Mouse (Mus musculus): Measurements from ENCODE around the gene Dbn1. TPM values are rescaled to one million over a fixed set of nuclear protein-coding genes. Genes with fewer than 3 reads are reported as not detected.

The Dbn1 gene
- 118 and 120 TPM in 2 replicates for polyA plus RNA-seq (2014; fragmentation: Nextera tagmentation; extraction: Ambion mirVana)

DNA sequence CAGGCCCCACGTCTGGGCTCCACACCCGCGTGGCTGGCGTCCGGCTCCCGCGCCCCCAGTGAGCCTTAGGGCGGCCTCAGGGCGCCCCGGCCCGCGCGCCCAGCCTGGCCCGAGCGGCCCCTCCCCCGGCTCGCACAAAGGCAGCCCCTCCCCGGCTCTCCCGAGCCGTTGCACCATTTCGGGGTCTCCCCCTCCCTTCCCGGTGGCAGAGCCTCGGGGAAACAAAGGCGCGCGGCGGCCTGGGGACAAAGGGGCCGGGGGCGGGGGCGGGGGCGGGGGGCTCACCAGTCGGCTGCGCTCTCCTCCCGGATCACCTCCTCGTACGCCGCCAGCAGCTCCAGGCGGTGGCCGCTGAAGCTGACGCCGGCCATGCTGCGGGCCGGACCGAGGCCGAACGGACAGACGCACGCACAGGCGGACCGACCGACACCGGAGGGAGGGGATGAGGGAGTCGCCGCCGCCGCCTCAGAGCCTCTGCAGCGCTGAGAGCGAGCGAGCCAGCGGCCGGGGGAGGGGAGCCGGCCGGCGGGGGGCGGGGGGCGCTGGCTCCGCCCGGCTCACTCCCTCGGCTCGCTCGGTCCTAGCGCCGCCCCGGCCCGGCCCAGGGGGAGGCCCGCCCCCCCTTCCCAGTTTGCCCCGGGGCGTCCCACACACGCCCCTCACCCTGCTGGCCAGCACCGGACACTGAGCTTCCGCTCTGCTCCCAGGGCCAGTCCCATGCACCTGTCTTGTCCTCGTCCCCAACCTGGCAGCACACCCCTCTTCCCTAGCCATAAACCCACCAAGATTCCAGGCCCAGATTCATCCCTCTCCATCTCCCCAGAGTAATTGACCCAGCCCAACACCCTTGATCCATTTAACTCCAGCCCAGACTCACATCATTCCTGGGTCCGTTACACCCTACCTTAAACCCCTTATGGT, at the start of gene Dbn1:
TSS of gene Dbn1 (minus strand) at position 534 of the 921 bp plus-strand sequence.
- H3K27me3 ChIP-seq (ENCODE audit: control insufficient read depth, insufficient read depth, low read length) = no peaks in the 10 kb centered on the region
- peak within 1 kb of the TSS; percentile 88 for H3K27ac ChIP-seq (ENCODE audit: low read length)
- 2% methylated on average over 52 of the region's 83 CpGs for WGBS
- H3K9ac ChIP-seq (replicated peaks; ENCODE audit: low read depth, low read length) = peak within 1 kb of the TSS; percentile 95
- no peaks in the 10 kb centered on the region for H3K9me3 ChIP-seq (ENCODE audit: control insufficient read depth, low read depth, low read length)
- ATAC-seq (ENCODE audit: insufficient number of reproducible peaks, insufficient read depth, low FRiP score, low read depth) = peak; percentile 82
- H3K4me2 ChIP-seq (replicated peaks; ENCODE audit: low read depth, low read length) = peak within 1 kb of the TSS; percentile 76
- peak within 1 kb of the TSS; percentile 88 for H3K4me3 ChIP-seq (ENCODE audit: low read depth, low read length)
- peaks cover 41% of the 10 kb centered on the region for H3K4me1 ChIP-seq (ENCODE audit: control insufficient read depth, insufficient read depth, low read length)
- H3K36me3 ChIP-seq (ENCODE audit: control insufficient read depth, insufficient read depth, low read length) = 0 out of 2 replicates have a peak, but pooled peaks cover 3% of the 10 kb centered on the region

DNA sequence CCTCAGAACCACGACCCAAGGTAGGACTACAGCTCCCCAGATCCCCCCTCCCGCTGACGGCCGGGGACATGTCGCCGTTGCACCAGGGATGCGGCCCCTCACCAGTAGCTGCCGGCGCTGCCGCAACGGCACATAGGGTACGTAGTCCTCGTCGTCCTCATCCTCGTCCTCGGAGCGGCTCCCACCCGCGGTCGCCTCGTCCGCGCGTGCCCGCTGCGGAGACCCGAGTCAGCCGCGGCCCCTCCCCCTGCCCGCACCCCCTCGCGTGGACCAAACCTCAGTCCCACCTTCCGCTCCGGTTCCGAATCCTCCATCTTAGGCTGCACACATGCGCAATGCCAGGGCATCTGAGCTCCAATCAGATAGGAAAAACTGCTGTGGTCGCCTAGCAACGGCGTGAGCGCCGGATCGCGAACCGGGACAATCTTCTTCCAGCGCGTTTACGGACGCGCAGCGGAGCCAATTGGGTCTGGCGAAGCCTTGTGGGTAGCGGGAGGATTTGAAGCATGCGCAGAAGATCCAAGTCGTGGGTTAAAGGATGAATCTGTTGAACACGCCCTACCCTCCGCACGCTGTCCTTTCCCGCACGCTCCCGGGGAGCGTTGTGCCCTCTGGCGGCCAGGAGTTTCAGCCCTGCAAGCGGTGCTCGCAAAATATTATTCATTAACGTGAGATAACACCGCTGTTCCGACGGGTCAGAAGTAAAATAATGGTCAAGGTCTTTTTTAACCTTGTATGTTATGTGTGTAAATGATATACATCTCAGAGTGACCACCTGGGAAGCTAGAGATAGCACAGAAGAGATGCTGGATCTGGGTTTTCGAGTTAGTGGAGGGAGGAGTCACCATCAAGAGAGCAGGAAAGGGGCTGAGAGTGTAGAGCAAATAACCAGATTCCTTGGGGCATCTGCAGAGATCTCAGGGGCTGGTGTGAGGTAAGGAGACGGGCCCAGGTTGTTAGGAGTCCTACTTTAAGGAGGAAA, 48.6 kb upstream of the Dbn1 start, which contains the start of gene Ddx41:
TSS of gene Ddx41 (minus strand) at position 465 of the 982 bp plus-strand sequence.
- Histone ChIP-seq H3K9ac (replicated peaks; ENCODE audit: low read depth, low read length) (peak within 1 kb of the TSS; percentile 72), H3K4me2 (replicated peaks; ENCODE audit: low read depth, low read length) (peak within 1 kb of the TSS; percentile 67), H3K27ac (ENCODE audit: low read length) (peak within 1 kb of the TSS; percentile 28; the same call in 1 of the 2 replicates), H3K4me1 (ENCODE audit: control insufficient read depth, insufficient read depth, low read length) (peaks cover 11% of the 10 kb centered on the region), H3K9me3 (ENCODE audit: control insufficient read depth, low read depth, low read length) (no peaks in the 10 kb centered on the region), H3K36me3 (ENCODE audit: control insufficient read depth, insufficient read depth, low read length) (peaks cover 65% of the 10 kb centered on the region), H3K27me3 (ENCODE audit: control insufficient read depth, insufficient read depth, low read length) (no peaks in the 10 kb centered on the region), H3K4me3 (ENCODE audit: low read depth, low read length) (peak within 1 kb of the TSS; percentile 84)
- ATAC-seq (ENCODE audit: insufficient number of reproducible peaks, insufficient read depth, low FRiP score, low read depth) = peak; percentile 97
- WGBS = under 1% methylated on average over 70 of the region's 70 CpGs

DNA sequence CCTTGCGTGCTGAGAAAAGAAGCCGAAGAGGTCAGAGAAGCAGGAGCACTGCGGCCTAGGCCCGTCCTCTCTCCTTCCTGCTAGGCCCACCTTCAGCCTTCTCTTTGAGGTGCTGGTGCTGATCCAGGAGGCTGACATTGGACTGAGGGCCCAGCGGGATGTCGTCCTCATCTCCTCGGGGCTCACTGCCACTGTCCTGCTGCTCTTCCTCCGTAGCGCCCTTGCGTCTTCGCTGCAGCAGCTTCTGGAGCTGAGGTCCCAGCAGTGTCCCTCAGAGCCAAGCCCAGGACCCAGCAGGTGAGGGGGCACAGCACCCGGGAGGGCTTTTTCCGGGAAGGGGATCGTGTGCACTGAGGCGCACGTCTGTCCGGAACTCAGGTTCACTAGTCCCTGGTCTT, 47.9 kb upstream of the Dbn1 start:
- peaks cover 63% of the 10 kb centered on the region for H3K36me3 ChIP-seq (ENCODE audit: control insufficient read depth, insufficient read depth, low read length)
- H3K27ac ChIP-seq (ENCODE audit: low read length) = no peak overlapping the region
- 21% methylated on average over 17 of the region's 17 CpGs for WGBS

DNA sequence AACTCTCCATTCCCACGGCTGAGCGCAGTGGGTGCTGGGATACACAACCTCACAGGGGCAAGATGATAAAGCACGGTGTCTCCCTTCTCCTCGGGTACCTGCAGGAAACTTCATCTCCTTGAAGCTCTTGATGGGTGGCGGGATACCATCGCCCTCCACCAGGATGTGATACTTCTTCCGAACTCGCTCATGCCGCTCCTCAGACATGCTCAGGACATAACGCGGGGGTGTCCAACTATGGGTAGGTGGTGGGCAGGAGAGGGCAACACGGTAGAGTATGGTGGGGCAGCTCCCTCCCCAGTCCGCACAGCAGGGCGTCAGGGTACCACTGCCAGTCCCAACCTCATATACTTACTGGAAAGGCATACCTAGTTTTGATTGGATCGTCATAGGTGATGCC, 47.3 kb upstream of the Dbn1 start:
- Histone ChIP-seq H3K27ac (ENCODE audit: low read length) (no peak overlapping the region), H3K4me2 (replicated peaks; ENCODE audit: low read depth, low read length) (peak overlapping the region; percentile 67), H3K27me3 (ENCODE audit: control insufficient read depth, insufficient read depth, low read length) (no peaks in the 10 kb centered on the region), H3K4me3 (ENCODE audit: low read depth, low read length) (peak overlapping the region; percentile 84), H3K4me1 (ENCODE audit: control insufficient read depth, insufficient read depth, low read length) (peaks cover 11% of the 10 kb centered on the region), H3K36me3 (ENCODE audit: control insufficient read depth, insufficient read depth, low read length) (peaks cover 63% of the 10 kb centered on the region), H3K9me3 (ENCODE audit: control insufficient read depth, low read depth, low read length) (no peaks in the 10 kb centered on the region), H3K9ac (replicated peaks; ENCODE audit: low read depth, low read length) (no peak overlapping the region)
- ATAC-seq (ENCODE audit: insufficient number of reproducible peaks, insufficient read depth, low FRiP score, low read depth) = no peak
- WGBS = 94% methylated on average over 15 of the region's 15 CpGs

More for the DNA sequence above, 47.9 kb upstream of the Dbn1 start:
- Histone ChIP-seq H3K27me3 (ENCODE audit: control insufficient read depth, insufficient read depth, low read length) (no peaks in the 10 kb centered on the region), H3K4me3 (ENCODE audit: low read depth, low read length) (peak overlapping the region; percentile 84), H3K4me1 (ENCODE audit: control insufficient read depth, insufficient read depth, low read length) (peaks cover 11% of the 10 kb centered on the region), H3K9me3 (ENCODE audit: control insufficient read depth, low read depth, low read length) (no peaks in the 10 kb centered on the region), H3K4me2 (replicated peaks; ENCODE audit: low read depth, low read length) (peak overlapping the region; percentile 67), H3K9ac (replicated peaks; ENCODE audit: low read depth, low read length) (peak overlapping the region; percentile 72)
- no peak for ATAC-seq (ENCODE audit: insufficient number of reproducible peaks, insufficient read depth, low FRiP score, low read depth)

DNA sequence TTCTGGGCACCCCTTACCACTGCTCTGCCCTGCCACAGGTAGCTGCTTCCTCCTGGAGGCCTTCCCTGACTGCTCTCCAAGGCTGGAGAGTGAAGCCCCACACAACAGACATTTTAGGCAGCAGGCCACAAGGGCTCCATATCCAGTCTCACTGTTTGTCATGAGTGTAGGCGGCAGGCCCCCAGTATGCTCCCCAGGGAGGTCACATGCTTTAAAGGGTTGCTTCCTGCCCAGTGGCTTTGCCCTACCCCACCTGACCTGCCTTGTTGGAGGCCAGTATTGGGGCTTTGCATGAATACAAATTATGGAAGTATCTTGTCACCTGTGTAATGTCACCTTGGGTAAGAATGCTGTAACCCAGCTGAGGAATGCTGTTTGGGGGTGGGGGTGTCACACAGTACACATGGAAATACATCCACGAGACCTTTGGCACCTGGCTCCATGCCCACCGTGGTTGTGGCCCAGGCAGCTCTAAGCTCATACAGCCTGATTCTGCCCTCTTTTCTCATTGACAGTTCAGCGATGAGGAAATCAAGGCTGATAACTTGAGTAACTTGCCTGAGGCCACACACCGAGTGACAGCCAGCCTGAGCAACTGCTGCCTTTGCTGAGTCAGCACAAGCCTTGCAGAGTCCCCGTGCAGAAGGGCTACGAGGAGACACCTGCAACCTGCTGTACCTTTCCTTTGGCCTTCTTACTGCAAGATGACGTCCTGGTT, 41.4 kb upstream of the Dbn1 start, which contains the start of gene Dok3:
TSS of gene Dok3 (minus strand) at position 99 of the 718 bp plus-strand sequence.
- no peak within 1 kb of the TSS for H3K4me3 ChIP-seq (ENCODE audit: low read depth, low read length)
- ATAC-seq (ENCODE audit: insufficient number of reproducible peaks, insufficient read depth, low FRiP score, low read depth) = no peak

DNA sequence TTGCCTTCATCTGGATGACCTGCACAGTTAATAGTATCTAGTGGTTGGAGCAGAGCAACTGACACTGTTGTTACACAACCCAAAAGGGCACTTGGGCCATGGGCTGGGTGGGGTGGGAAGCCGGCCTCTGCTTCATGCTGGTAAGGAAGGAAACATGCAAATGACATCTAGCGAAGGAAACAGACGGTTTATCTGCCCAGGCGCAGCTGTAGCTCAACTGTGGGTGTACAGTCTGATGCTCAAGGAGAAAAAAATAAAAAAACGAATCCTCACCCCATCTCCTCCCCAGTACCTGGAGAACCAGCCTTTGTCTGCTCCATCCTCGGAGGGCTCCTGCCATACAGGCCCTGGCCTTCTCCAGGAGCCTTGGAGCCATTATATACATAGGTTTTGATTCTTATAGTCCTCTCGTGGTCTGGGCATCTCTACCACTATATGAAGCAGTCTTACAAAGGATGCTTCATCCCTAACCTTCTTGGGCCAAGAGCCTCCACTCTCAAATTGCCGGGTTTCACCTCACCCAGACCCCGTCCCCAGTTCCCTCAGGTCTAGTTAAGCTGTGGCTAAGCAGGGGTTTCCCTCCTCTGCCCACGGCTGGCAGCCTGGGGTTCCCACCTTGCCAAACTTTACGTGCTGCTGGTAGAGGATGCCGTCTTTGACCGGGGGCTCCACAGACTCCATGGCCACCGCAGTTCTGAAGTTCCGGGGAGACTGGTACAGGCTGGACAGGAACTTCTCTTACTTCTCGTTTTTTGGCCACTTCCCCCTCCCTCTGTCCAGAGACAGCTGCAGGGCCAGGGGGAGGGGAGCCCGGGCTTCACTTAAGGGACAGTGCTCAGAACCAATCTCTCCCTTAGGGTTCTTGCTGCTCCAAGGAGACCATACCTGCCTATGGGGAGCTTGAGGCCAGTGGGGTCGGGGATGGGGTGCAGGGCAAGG, 40.2 kb upstream of the Dbn1 start:
- H3K9ac ChIP-seq (replicated peaks; ENCODE audit: low read depth, low read length) = no peak overlapping the region
- H3K4me2 ChIP-seq (replicated peaks; ENCODE audit: low read depth, low read length) = no peak overlapping the region
- peaks cover 38% of the 10 kb centered on the region for H3K36me3 ChIP-seq (ENCODE audit: control insufficient read depth, insufficient read depth, low read length)
- no peak for ATAC-seq (ENCODE audit: insufficient number of reproducible peaks, insufficient read depth, low FRiP score, low read depth)
- no peaks in the 10 kb centered on the region for H3K4me1 ChIP-seq (ENCODE audit: control insufficient read depth, insufficient read depth, low read length)
- no peaks in the 10 kb centered on the region for H3K27me3 ChIP-seq (ENCODE audit: control insufficient read depth, insufficient read depth, low read length)
- H3K4me3 ChIP-seq (ENCODE audit: low read depth, low read length) = no peak overlapping the region
- H3K27ac ChIP-seq (ENCODE audit: low read length) = no peak overlapping the region
- 75% methylated on average over 18 of the region's 18 CpGs for WGBS
- no peaks in the 10 kb centered on the region for H3K9me3 ChIP-seq (ENCODE audit: control insufficient read depth, low read depth, low read length)

More for the DNA sequence above, 41.4 kb upstream of the Dbn1 start, which contains the start of gene Dok3:
- H3K27me3 ChIP-seq (ENCODE audit: control insufficient read depth, insufficient read depth, low read length) = no peaks in the 10 kb centered on the region
- H3K36me3 ChIP-seq (ENCODE audit: control insufficient read depth, insufficient read depth, low read length) = peaks cover 49% of the 10 kb centered on the region
- no peak within 1 kb of the TSS for H3K4me2 ChIP-seq (replicated peaks; ENCODE audit: low read depth, low read length)
- WGBS = 77% methylated on average over 8 of the region's 8 CpGs
- H3K9me3 ChIP-seq (ENCODE audit: control insufficient read depth, low read depth, low read length) = no peaks in the 10 kb centered on the region
- no peak within 1 kb of the TSS for H3K27ac ChIP-seq (ENCODE audit: low read length)
- no peak within 1 kb of the TSS for H3K9ac ChIP-seq (replicated peaks; ENCODE audit: low read depth, low read length)
- no peaks in the 10 kb centered on the region for H3K4me1 ChIP-seq (ENCODE audit: control insufficient read depth, insufficient read depth, low read length)

DNA sequence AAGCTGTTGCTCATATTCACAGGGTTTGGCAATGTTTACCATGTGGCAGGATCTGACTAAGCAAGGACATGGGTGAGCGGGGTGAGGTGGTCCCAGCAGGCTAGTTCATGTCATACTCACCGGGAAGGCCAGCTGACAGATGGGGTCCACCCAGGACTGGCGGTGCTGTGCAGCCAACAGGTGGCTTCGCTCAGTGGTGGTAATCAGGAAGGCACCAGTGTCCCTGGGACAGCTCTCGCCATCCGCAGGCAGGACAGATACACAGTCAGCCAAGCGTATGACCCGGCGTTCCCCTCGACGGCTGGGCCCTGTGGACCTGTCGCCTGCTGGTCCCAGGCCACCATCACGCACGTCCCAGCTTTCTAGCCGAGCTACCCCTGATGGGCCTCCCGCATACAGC, 39.3 kb upstream of the Dbn1 start:
- Histone ChIP-seq H3K4me1 (ENCODE audit: control insufficient read depth, insufficient read depth, low read length) (no peaks in the 10 kb centered on the region), H3K9ac (replicated peaks; ENCODE audit: low read depth, low read length) (no peak overlapping the region), H3K27me3 (ENCODE audit: control insufficient read depth, insufficient read depth, low read length) (no peaks in the 10 kb centered on the region), H3K4me2 (replicated peaks; ENCODE audit: low read depth, low read length) (no peak overlapping the region), H3K36me3 (ENCODE audit: control insufficient read depth, insufficient read depth, low read length) (peaks cover 29% of the 10 kb centered on the region), H3K4me3 (ENCODE audit: low read depth, low read length) (no peak overlapping the region), H3K9me3 (ENCODE audit: control insufficient read depth, low read depth, low read length) (no peaks in the 10 kb centered on the region), H3K27ac (ENCODE audit: low read length) (no peak overlapping the region)
- ATAC-seq (ENCODE audit: insufficient number of reproducible peaks, insufficient read depth, low FRiP score, low read depth) = no peak
- WGBS = 87% methylated on average over 16 of the region's 16 CpGs
